Mouse (Mus musculus) forebrain, embryonic 14.5 days (tissue): ENCODE data around the gene Fkbp10. TPM values are rescaled to one million over a fixed set of nuclear protein-coding genes. Genes with fewer than 3 reads are reported as not detected.

Experiments used
- ATAC-seq: fragments of 200-750 bp; cut with Nextera tagmentation; 2 replicates; pipeline ENCODE4 v1.8.0; 2017; ENCODE audit warnings: mild to moderate bottlenecking, moderate library complexity
- DNase-seq: peaks from one replicate; pipeline ENCODE4 v3.0.0-alpha.2; 2015; ENCODE audit warnings: low spot score
- H3K27ac ChIP-seq: fragments of 300-500 bp; sonication (generic); 2 replicates; pipeline ENCODE4 v1.5.1; 2014; ENCODE audit warnings: low read depth, mild to moderate bottlenecking, control low read depth, low read length, moderate library complexity
- H3K27me3 ChIP-seq: fragments of 300-500 bp; sonication (generic); replicated peaks from 2 replicates; pipeline ENCODE4 v1.6.1; 2014; ENCODE audit warnings: low read length, control low read depth, mixed read lengths; ENCODE audit not compliant: control insufficient read depth, insufficient read depth
- H3K36me3 ChIP-seq: fragments of 300-500 bp; sonication (generic); 2 replicates; pipeline ENCODE4 v1.6.1; 2014; ENCODE audit warnings: low read length, control low read depth; ENCODE audit not compliant: control insufficient read depth, insufficient read depth
- H3K4me1 ChIP-seq: fragments of 300-500 bp; sonication (generic); 2 replicates; pipeline ENCODE4 v1.6.1; 2014; ENCODE audit warnings: antibody characterized with exemption, low read length, control low read depth; ENCODE audit not compliant: control insufficient read depth, insufficient read depth
- H3K4me2 ChIP-seq: fragments of 300-500 bp; sonication (generic); 2 replicates; pipeline ENCODE4 v1.6.1; 2014; ENCODE audit warnings: mild to moderate bottlenecking, control low read depth, low read length
- H3K4me3 ChIP-seq: fragments of 300-500 bp; sonication (generic); 2 replicates; pipeline ENCODE4 v1.5.1; 2014; ENCODE audit warnings: low read depth, low read length, control low read depth
- H3K9ac ChIP-seq: fragments of 300-500 bp; sonication (generic); 2 replicates; pipeline ENCODE4 v1.6.1; 2014; ENCODE audit warnings: mild to moderate bottlenecking, low read length, control low read depth, moderate library complexity
- H3K9me3 ChIP-seq: fragments of 300-500 bp; sonication (generic); replicated peaks from 2 replicates; pipeline ENCODE4 v1.6.1; 2016; ENCODE audit warnings: low read length, control low read depth, mixed read lengths; ENCODE audit not compliant: control insufficient read depth
- WGBS: fragments of 180-500 bp; shearing (Covaris S2); extraction: QIAGEN DNeasy Blood & Tissue Kit; methylation state at CpG from one replicate; pipeline ENCODE4 v1.1.7; 2014; 5-methylcytosine and 5-hydroxymethylcytosine counted together
- microRNA-seq: library from miRNA; unstranded; fragments of <30 nt; microRNA quantifications from one replicate; pipeline ENCODE4, GENCODE M21; 2016
- polyA plus RNA-seq: library from polyadenylated mRNA; unstranded; fragments of >200 nt; fragmentation: Nextera tagmentation; extraction: Ambion mirVana; gene quantifications from 2 replicates; pipeline ENCODE4 v1.2.1, GENCODE M21; 2014

Fkbp10 gene
- polyA plus RNA-seq, 1 experiment from 2014 or later, result 16.1 TPM

DNA sequence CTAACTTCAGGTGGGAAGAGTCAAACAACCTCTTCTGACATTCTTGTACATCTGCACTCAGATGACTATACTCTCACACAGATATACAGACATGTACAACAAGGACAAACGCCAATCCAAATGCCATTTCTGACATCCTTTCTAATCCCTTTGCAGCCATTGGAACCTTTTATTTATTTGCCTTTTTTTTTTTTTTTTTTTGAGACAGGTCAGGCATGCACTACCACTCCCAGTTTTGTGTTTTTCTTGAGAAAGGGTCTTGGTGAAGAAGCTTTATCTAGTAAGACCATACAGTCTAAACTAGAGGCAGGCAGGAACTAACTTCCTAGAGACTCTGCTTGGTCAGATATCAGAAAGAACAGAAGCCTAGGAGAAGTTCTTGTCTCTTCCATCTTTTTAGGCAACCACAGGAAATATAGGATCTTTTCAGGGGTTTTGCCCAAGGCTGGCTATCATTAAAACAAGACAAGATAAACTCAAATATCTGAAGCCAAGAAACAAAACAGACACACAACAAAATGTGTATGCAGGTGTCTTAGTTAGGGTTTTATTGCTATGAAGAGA is 49.8 kb downstream of the Fkbp10 start:
- WGBS, result 97% methylated on average over 1 of the region's 1 CpGs
- no peak overlapping the region for H3K4me3 ChIP-seq
- H3K4me1 ChIP-seq, result peaks cover 5% of the 10 kb centered on the region
- no peaks in the 10 kb centered on the region for H3K9me3 ChIP-seq
- no peak overlapping the region for H3K9ac ChIP-seq
- H3K27ac ChIP-seq, result no peak overlapping the region
- no peak for ATAC-seq
- no peak overlapping the region for H3K4me2 ChIP-seq
- peaks cover 29% of the 10 kb centered on the region for H3K36me3 ChIP-seq
- H3K27me3 ChIP-seq, result no peaks in the 10 kb centered on the region
- DNase-seq, result no peak

- no peak for DNase-seq
- WGBS, result 77% methylated on average over 1 of the region's 1 CpGs
- Histone ChIP-seq H3K9ac (no peak overlapping the region), H3K36me3 (peaks cover 27% of the 10 kb centered on the region), H3K4me1 (peaks cover 11% of the 10 kb centered on the region), H3K9me3 (no peaks in the 10 kb centered on the region), H3K27ac (no peak overlapping the region), H3K4me3 (no peak overlapping the region), H3K27me3 (no peaks in the 10 kb centered on the region), H3K4me2 (no peak overlapping the region)
- no peak for ATAC-seq
Measured at GRCm38 (mm10) chr11:100465833-100466232, 50.3 kb downstream of the Fkbp10 start.

GRCm38 (mm10) chr11:100471352-100472196 is 56.1 kb downstream of the Fkbp10 start:
- Histone ChIP-seq H3K36me3 (peaks cover 13% of the 10 kb centered on the region), H3K4me3 (peak overlapping the region; percentile 95), H3K4me1 (peaks cover 17% of the 10 kb centered on the region), H3K4me2 (peak overlapping the region; percentile 82), H3K27me3 (no peaks in the 10 kb centered on the region), H3K27ac (peak overlapping the region; percentile 81), H3K9ac (peak overlapping the region; percentile 85), H3K9me3 (no peaks in the 10 kb centered on the region)
- WGBS, result 4% methylated on average over 30 of the region's 30 CpGs
- ATAC-seq (0 out of 2 replicates have a peak, but pooled peaks have one; percentile 8), DNase-seq (peak; percentile 26)

- DNase-seq (peak; percentile 96), ATAC-seq (peak; percentile 93)
- H3K36me3 ChIP-seq, result peaks cover 18% of the 10 kb centered on the region
- peak within 1 kb of the TSS; percentile 81 for H3K27ac ChIP-seq
- H3K9me3 ChIP-seq, result no peaks in the 10 kb centered on the region
- peaks cover 17% of the 10 kb centered on the region for H3K4me1 ChIP-seq
- WGBS, result under 1% methylated on average over 82 of the region's 83 CpGs
- no peaks in the 10 kb centered on the region for H3K27me3 ChIP-seq
- H3K4me2 ChIP-seq, result peak within 1 kb of the TSS; percentile 82
- peak within 1 kb of the TSS; percentile 85 for H3K9ac ChIP-seq
- peak within 1 kb of the TSS; percentile 95 for H3K4me3 ChIP-seq
Measured at GRCm38 (mm10) chr11:100472197-100472934, 56.9 kb downstream of the Fkbp10 start, which contains the start of gene Klhl11. Klhl11 (minus strand) TSS chr11:100472741.

DNA sequence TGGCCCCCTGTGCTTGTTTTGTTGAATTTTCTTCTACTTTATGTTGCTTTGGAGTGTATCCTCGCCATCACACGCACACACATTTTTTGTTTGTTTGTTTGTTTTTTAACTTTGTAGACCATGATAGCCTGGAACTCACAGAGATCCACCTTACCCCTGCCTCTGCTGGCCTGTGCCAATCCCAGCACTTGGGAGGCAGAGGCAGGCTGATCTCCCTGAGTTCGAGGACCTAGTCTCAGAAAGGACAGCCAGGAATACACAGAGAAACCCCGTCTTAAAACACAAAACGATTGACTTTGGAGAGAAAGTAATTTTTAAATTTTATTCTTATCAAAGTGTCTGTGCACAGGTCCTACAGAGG is 57.4 kb downstream of the Fkbp10 start:
- H3K27me3 ChIP-seq, result no peaks in the 10 kb centered on the region
- DNase-seq (no peak), ATAC-seq (peak; percentile 48)
- WGBS, result 32% methylated on average over 5 of the region's 5 CpGs
- peaks cover 23% of the 10 kb centered on the region for H3K36me3 ChIP-seq
- H3K4me1 ChIP-seq, result peaks cover 17% of the 10 kb centered on the region
- H3K27ac ChIP-seq, result no peak overlapping the region
- H3K4me3 ChIP-seq, result peak overlapping the region; percentile 95; the same call in 1 of the 2 replicates
- no peaks in the 10 kb centered on the region for H3K9me3 ChIP-seq
- H3K4me2 ChIP-seq, result no peak overlapping the region
- no peak overlapping the region for H3K9ac ChIP-seq

Small RNAs within 50 kb of the gene (microRNA-seq; reads per million reads assigned to microRNA genes)
- not detected for gene Gm27374

Other genes with a start within 250 kb of the Fkbp10 start
- not detected in 2 replicates for gene Krt9, start 222.5 kb upstream of the Fkbp10 start, polyA plus RNA-seq
- 0.20 TPM in 1 of 2 replicates, not detected in the other for gene Krt14, start 208.1 kb upstream of the Fkbp10 start, polyA plus RNA-seq
- gene Krt16, start 166.8 kb upstream of the Fkbp10 start, polyA plus RNA-seq, result not detected in 2 replicates
- 0.14 and 0.23 TPM in 2 replicates for gene Krt17, start 154.7 kb upstream of the Fkbp10 start, polyA plus RNA-seq
- gene Krt42, start 145.8 kb upstream of the Fkbp10 start, polyA plus RNA-seq, result 0.21 TPM in 1 of 2 replicates, not detected in the other
- gene Eif1, start 95.8 kb upstream of the Fkbp10 start, polyA plus RNA-seq, result 1,289 and 1,493 TPM in 2 replicates
- gene Gast, start 81.3 kb upstream of the Fkbp10 start, polyA plus RNA-seq, result 0.43 and 0.93 TPM in 2 replicates
- gene Hap1, start 59.6 kb upstream of the Fkbp10 start, polyA plus RNA-seq, result 55.1 and 81.9 TPM in 2 replicates
- 33.3 and 50.8 TPM in 2 replicates for gene Jup, start 17.9 kb upstream of the Fkbp10 start, polyA plus RNA-seq
- gene P3h4, start 861 bp upstream of the Fkbp10 start, polyA plus RNA-seq, result 14.5 and 16.3 TPM in 2 replicates
- gene Nt5c3b, start 26.1 kb downstream of the Fkbp10 start, polyA plus RNA-seq, result 99.6 and 109 TPM in 2 replicates
- 0.59 and 0.71 TPM in 2 replicates for gene Klhl10, start 26.2 kb downstream of the Fkbp10 start, polyA plus RNA-seq
- 15.2 and 19.8 TPM in 2 replicates for gene Klhl11, start 57.0 kb downstream of the Fkbp10 start, polyA plus RNA-seq
- 198 and 208 TPM in 2 replicates for gene Acly, start 112.3 kb downstream of the Fkbp10 start, polyA plus RNA-seq
- 1.7 and 2.5 TPM in 2 replicates for gene Ttc25, start 129.9 kb downstream of the Fkbp10 start, polyA plus RNA-seq
- gene Cnp, start 159.2 kb downstream of the Fkbp10 start, polyA plus RNA-seq, result 22.0 and 25.6 TPM in 2 replicates
- 111 and 122 TPM in 2 replicates for gene Nkiras2, start 203.5 kb downstream of the Fkbp10 start, polyA plus RNA-seq
- 77.3 and 82.5 TPM in 2 replicates for gene Dnajc7, start 204.5 kb downstream of the Fkbp10 start, polyA plus RNA-seq